Mouse (Mus musculus) cerebellum, postnatal 14 days (tissue): ENCODE data around the gene Gsta3.
"Not testable (repeated sequence)": the region's sequence is repeated elsewhere in the genome, so short reads cannot be mapped to it uniquely, and the experiment has no call there.

Experiments
- DNase-seq, 2 experiments: peaks; one replicate each; pipeline ENCODE4 v3.0.0; 2021; ENCODE audit warnings: mixed read lengths in 2 of 2

Gsta3 gene

DNA sequence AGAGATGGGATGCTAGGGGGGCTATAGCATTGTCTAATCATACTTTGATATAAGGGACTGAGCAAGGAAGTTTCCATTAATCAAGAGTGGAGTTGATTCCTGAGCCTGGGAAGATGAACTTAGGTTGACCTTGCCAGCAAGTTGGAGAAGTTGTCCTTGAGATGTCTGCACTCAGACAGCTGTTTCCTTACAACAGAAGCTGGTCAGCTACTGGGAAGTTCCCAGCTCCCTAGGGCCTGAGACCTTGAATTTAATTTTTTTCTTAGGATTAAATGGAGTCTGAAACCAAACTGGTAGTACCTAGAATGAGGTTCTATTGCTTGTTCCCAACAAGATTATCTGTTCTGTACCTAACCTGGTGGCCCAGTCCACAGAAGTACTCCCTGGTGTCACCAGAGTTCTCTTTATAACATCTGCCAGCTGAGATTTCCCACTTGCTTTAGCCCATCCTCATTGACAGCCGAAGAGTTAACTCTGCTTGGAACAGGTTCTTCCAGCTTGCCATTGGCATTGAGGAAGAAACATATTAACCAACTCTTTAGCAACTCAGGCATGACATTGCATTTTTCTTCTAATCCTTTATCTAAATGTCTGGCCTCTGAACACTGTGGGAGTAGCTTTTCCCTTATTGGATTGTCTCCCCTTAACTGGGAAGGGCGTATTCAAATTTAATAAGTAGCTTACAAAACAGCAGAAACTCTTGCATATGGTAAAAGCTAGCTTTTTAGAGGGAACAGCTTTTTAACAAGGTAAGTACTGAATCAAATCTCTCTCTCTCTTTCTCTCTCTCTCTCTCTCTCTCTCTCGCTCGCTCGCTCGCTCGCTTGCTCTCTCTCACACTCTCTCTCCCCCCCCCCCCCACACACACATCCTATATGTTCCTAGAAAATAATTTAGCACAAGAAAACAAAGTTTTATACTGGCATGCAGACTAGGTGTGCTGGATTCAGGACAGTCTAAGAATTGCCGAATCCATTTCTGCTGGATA is at the start of gene Gsta3:
Gene Gsta3 (plus strand): TSS at position 679 of the 988 bp plus-strand sequence.
- DNase-seq = no peak

DNA sequence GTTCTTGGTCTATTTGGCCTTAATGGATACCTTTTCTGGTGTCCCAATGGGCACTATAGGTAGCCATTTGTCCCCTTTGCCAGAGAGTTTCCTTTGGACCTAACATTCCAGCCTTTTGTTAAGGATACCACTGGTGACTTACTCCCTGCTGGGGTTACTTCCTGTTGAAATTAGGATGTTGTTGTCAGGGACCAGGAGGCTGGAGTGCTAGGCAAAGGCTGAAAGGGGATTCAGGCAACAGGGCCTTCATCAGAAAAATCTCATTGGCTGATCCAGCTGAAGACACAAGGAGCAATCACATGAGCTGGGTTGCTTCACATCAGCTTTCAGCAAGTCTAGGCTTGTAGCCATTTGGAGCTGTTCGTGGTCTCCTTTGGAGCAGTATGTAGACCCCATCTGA is 34.1 kb upstream of the Gsta3 start:
- no peak for DNase-seq

GRCm38 (mm10) chr1:21213537-21213936 is 26.9 kb upstream of the Gsta3 start:
- DNase-seq = not testable (repeated sequence)

GRCm38 (mm10) chr1:21213991-21214692 is 26.2 kb upstream of the Gsta3 start:
- DNase-seq = peak; percentile 55 to 63

GRCm38 (mm10) chr1:21218489-21218919 is 21.9 kb upstream of the Gsta3 start, which contains the start of gene Tmem14a:
TSS of gene Tmem14a (plus strand) at chr1:21218575.
- DNase-seq = peak; percentile 90 to 92

DNA sequence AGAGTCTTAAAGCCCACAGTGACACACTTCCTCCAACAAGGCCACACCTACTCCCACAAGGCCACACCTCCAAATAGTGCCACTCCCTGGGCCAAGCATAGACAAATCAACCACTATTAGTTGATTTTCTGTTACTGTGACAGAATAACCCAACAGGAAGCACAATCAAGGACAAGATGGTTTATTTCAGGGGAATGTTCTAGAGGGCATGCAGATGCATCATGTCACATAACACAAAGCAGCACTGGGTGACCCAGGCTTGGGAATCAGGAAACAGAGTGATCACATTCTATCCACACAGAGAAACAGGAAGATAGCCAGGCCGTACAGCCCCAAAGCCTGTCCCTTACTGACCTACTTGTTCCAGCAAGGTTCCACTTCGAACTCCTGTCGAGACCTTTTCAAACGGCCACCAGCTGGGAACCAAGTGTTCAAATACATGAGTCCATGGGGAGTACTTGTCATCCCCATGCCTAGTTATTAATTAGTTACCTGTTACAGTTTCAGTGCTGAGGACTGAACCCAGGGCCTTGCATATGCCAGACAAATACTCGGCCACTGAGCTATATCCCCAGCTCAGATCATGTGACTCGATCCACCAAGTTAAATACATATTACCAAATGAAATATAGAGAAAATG is 12.5 kb upstream of the Gsta3 start:
- no peak for DNase-seq

DNA sequence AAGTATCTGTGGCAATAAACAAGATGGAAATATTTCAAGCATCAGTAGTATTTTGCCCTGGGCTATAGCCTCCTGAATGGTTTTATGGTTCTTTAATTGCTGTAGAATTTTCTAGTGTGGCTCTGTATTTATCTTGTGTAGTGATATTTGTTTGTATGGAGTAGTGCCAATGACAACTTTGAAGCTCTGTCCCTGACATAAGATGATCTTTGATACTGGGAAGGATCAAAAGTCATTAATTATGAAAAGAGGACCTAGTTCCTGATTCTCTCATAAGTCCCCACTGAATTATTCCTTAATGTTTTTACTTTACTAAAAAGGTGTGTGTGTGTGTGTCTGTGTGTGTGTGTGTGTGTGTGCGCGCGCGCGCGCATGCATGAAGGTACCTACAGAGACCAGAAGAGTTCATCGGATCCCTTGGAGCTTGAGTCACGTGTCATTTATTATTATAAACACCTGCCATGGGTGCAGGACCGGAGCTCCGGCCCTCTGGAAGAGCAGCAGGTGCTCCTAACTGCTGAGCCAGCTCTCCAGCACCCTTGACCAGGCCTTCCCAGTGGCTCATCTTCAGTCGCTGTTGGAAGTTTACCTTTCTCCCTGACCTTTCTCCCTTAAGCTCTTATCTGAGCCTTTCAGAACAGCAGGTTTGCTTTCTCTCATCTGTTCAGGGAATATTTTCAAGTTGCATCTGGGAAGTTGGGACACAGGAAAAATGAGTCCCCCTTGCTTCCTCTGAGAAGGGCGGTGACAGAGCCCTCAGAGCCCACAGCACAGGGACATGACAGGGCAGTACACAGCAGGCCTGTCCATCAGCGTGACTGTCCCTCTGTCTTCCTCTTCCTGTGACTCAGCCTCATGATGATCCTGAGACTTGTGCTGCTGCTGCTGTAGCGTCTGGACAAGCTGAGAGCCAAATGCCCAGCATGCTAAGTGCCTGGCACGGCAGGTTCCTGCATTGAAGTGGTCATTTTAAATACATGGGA is 11.4 kb upstream of the Gsta3 start:
- not testable (repeated sequence) for DNase-seq

DNA sequence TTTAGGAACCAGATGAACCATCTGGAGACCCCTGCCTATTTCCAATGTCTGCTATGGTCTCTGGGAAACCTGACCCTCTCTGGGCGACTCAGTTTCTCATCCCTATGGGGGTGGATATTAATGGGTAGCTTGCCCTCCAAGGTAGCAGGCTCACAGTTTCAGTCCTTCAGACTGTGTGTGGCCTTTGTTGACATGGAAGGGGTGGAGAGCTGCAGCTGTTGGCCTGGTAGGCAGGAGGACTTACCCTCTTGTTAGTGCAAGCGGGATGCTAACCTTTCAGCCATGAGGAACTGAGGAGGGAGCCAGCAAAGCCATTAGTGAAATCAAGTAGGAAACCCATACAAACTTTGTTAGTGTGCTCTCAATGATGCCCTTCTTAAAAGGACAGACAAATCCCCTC is 10.0 kb upstream of the Gsta3 start:
- no peak for DNase-seq

DNA sequence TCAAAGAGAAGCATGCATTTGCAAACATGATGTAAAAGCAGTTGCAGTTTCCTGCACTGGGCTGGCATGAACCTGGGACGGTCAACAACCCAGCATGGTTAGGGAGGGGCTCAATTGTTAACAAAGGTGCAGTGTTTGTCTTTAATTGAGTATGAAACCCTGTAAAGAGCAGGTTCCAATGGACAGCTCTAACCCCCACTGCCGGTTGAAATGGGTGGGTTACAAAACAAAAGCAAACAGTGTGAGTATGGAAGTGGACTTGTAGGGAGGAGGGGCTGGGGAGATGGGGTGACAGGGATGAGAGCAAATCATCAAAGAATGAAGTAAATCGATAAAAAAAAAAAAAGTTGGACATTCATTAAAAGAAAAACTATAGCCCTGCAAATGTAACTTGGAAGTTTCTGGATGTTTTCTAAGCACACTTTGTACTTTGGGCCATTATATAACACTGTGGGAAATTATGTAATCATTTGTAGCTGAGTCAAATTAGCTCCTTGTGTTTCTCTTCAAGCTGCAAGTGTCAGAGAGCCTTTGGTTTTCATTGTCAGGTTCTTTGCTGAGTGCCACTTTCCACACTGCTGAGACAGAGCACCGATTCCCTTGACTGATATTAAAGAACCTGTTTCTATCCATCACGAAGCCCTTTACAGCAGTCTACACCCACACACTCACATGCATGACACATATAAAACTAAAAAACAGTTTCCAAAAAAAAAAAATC is 8.5 kb upstream of the Gsta3 start:
- no peak for DNase-seq

GRCm38 (mm10) chr1:21232516-21232915 is 7.9 kb upstream of the Gsta3 start:
- DNase-seq = no peak

DNA sequence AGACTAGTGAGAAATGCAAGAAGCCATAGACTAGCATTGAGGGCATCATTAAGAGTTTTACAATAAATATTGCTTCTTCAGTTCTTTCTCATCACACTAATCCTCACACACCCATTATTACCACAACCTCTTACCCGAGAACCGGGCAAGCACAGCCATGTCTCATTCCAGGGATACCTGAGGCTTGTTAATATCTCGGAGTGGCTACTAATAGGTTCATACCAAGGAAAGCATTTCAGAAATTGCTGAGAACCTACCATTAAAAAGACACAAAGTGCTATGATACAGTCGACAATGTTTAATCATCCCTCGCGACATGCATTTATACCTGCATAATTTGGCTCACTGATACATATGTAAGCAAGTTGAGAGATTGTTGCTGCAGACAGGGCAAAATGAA is 5.0 kb upstream of the Gsta3 start:
- no peak for DNase-seq

GRCm38 (mm10) chr1:21241096-21241495 is 707 bp downstream of the Gsta3 start:
- DNase-seq = no peak

DNA sequence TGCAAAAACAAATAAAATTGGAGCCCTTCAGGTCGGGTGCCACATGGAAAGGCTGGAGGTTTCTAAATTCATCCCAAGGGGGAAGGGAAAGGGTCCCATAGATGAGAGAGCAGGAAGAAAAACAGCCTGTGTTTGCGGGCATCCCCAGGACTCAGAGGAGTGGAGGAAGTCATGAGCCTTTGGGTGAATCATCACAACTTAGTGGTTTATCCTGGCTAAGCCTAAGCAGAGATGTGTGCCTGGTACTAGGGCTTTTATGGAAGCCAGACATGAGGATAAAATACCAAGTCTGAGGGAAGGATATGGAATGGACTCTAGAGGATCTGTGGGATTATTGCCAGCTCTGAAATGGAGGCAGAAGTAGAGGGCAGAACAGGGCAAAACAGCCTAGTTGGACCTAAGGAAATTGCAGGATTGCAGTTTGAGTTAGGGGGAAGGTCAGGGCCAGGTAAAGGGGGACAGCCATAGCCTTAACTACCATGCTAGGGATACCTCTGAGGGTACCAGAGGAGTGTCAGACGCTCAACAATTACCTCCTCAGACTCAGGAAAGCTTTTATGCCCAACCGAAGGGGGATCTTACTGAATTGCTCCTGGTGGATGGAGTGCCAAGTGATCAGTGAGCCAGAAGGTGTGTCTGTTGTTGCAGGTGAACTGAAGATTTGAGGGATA is 4.0 kb downstream of the Gsta3 start:
- DNase-seq = no peak

DNA sequence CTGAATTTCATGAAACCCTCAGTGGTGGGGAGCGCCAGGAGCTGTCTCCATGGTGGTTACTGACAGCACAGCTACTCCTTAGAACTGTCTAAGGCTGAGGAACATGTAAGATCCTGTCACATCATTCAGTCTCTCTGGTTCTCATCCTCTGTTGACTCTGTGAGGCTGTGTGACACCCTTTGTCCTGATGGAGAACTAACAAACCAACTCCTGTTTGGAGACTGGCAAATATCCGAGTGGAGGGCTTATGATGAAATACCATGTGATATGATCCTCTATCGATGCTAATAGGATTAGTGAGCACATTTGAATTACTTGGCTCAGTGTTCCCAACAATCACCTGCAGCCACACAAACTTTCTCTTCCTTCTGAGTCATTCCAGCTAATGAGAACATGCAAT is 5.7 kb downstream of the Gsta3 start:
- DNase-seq = no peak

- DNase-seq = no peak
Measured at GRCm38 (mm10) chr1:21247896-21248295, 7.5 kb downstream of the Gsta3 start.

- no peak for DNase-seq
Measured at GRCm38 (mm10) chr1:21248560-21249390, 8.4 kb downstream of the Gsta3 start.

DNA sequence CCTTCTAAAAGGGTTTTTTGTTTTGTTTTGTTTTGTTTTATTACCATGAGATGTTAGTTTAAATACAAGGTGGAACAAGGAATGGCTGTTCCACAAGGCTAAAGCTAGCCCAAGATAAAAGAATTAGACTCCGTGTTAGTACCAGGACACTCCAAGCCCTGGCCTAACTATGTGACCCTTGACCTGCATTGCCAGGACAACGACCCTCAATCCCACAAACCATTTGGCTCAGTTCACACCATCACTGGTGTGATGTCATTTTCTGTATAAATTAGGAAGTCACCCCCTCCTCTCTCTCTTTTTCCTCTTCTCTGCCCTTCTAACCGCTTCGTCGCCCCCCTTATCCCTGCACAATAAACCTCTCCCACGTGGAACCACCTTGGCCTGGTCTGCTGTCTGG is 11.3 kb downstream of the Gsta3 start:
- DNase-seq = no peak

DNA sequence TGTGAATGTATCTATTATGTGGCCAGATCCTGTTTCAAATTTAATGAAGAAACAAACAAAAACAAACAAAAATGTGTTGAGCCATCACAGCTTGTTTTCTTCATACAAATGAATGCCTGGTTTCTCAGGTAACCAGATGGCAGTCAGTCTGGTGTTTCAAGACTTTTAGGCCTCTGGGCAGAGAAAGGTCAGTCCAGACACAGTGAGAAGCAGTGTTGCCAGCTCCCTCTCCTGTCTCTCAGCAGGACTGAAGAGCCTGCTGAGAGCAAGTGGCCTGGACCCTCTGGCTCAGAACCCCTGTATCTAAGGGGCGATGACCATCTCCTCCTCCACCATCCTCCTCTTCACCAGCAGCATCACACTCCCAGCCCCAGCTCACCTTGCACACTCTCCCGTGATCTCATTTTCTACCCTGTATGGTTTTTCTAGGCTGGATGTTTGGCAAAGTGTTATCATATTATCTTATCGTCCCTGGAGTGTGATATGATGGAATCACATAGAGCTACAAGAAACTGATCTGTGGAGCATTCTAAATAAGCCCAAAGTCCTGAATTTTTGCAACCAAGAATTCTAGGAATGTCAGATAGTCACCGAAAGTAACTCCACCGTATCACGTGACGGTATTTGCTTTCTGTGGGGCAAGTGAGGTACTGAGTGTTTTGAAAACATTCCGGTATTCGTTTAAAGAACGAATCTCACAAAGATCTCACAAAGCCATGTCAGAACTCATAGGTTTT is 12.3 kb downstream of the Gsta3 start:
- no peak for DNase-seq

DNA sequence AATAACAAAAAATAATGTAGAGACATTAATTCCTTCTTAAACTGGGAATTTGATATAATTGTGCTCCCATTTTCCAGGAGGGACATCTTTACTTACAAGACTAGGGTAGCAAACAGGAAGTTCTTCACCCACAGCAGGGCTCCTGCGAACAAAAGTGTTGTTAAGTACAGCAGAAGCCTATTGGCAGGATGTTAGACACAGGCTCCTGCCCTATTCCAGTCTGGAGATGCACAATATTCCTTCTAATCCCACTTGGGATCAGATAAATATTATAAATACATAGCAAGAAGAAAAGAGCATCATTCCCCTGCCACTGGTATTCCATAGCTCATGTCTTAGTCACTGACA is 12.9 kb downstream of the Gsta3 start:
- no peak for DNase-seq
